Mouse (Mus musculus) CH12.LX (cell line): ENCODE data around the gene Pmpca.

Experiments used
- E2F4 ChIP-seq: IDR thresholded peaks from 2 replicates; pipeline ENCODE4 v1.6.1; 2011; ENCODE audit warnings: low read depth, low read length, improper control_type of control experiment; ENCODE audit not compliant: insufficient replicate concordance
- JUN ChIP-seq: IDR thresholded peaks from 2 replicates; pipeline ENCODE4 v1.6.1; 2011; ENCODE audit warnings: low read depth, mild to moderate bottlenecking, low read length, improper control_type of control experiment, moderate library complexity; ENCODE audit not compliant: insufficient read depth
- KAT2A ChIP-seq: IDR thresholded peaks from 2 replicates; pipeline ENCODE4 v1.6.1; 2012; ENCODE audit warnings: low read length, improper control_type of control experiment, inconsistent platforms; ENCODE audit not compliant: insufficient replicate concordance
- MAX ChIP-seq: IDR thresholded peaks from 2 replicates; pipeline ENCODE4 v1.6.1; 2011; ENCODE audit warnings: low read length, improper control_type of control experiment
- SIN3A ChIP-seq: IDR thresholded peaks from 2 replicates; pipeline ENCODE4 v1.6.1; 2012; ENCODE audit warnings: low read length, improper control_type of control experiment, inconsistent platforms
- ZKSCAN1 ChIP-seq: IDR thresholded peaks from 2 replicates; pipeline ENCODE4 v1.6.1; 2012; ENCODE audit warnings: low read depth, inconsistent platforms, low read length, improper control_type of control experiment, borderline replicate concordance
- ZMIZ1 ChIP-seq: IDR thresholded peaks from 2 replicates; pipeline ENCODE4 v1.6.1; 2012; ENCODE audit warnings: low read depth, mild to moderate bottlenecking, inconsistent platforms, low read length, improper control_type of control experiment
- ZNF384 ChIP-seq: IDR thresholded peaks from 2 replicates; pipeline ENCODE4 v1.6.1; 2012; ENCODE audit warnings: low read depth, low read length, improper control_type of control experiment, inconsistent platforms

- TF ChIP-seq ZMIZ1: no peak
- no peak for TF ChIP-seq JUN
- no peak for TF ChIP-seq ZKSCAN1
- TF ChIP-seq SIN3A: no peak
- TF ChIP-seq E2F4: no peak
- no peak for TF ChIP-seq KAT2A
- TF ChIP-seq ZNF384: no peak
- no peak for TF ChIP-seq MAX
Measured at GRCm38 (mm10) chr2:26418120-26418519, 29.0 kb downstream of the Pmpca start.
